Mouse (Mus musculus): ENCODE measurements at regions not wholly inside any gene's neighbourhood (a gene's known extent, or its start where the extent isn't known, plus 50 kb on each side); places are given as distances from the start of the nearest gene placed in this dataset.
A peak's percentile ranks its signal among the peaks of the same experiment; 100 is the strongest.

DNA sequence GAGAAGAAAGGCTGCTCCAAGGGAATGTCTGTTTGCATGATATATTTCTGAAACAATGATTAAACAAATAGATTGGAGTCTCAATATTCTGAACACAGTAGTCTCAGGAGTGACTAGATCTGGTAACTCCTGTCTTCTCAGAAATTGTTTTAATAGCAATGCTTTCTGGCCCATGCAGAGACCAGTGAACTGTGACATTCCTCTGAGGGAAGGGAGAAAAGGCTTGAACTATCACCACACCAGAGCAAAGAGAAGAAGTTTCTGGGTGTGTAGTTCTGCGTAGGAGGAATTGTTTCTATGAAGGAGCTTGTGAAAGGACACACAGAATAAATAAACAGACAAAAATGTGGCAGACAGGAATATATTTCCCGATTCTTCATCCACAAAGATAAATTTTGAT is 277.1 kb downstream of the Osr1 start:
- DNase-seq (ENCODE audit: low spot score): no peak

DNA sequence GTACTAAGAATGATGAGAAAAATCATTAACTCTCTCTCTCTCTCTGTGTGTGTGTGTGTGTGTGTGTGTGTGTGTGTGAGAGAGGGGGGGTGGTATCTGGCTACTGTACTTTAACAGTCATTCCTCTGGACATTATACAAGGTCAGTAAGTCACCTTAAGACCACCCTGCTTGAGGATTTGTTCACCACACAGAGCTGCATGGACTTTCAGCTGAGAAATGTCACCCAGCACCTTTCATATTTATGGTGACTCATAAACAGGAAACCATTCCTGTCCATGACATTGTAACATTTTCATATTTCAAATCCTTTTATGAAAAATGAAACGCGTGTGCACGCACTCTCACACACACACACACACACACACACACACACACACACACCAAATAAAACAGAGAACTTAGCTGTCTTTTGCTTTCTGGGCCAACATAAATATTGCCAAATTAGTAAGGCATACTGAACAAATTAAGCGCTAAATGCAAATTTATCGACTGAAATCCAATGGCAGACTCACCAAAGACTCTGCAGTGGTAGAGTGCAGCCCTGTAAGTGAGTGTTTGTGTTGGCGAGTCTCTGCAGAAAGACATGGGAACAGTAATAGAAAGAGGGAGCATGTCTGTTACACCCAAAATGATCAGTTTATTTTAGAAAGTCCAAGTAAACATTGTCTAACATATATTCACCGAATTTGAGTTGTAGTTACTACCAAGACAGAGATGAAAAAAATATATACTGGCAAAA is 277.7 kb downstream of the Osr1 start:
- no peak for DNase-seq (ENCODE audit: low spot score)

DNA sequence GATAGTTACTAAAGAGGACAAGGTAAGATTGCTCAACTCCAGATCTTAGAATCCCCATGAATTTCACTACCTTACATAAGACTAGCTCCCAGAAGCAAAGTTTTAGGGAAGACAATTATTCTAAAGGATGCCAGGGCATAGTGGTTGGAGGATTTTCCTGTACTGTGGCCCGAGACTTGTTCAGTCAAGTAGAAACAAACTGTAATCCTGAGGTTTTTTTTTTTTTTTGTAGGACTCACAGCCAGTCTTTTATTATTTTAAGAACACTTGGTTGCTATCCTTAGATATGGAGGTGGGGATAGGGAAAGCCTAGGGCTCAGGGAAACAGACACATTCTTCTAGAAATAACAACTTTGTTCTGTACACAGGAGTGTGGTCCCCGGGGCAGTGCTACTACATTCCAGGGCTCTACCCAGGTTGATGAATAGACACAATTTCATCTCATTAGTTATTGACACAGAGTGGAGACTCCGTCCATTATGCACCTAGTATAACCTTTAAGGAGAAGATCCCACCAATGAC is 285.6 kb downstream of the Osr1 start:
- DNase-seq (ENCODE audit: low spot score): no peak

DNA sequence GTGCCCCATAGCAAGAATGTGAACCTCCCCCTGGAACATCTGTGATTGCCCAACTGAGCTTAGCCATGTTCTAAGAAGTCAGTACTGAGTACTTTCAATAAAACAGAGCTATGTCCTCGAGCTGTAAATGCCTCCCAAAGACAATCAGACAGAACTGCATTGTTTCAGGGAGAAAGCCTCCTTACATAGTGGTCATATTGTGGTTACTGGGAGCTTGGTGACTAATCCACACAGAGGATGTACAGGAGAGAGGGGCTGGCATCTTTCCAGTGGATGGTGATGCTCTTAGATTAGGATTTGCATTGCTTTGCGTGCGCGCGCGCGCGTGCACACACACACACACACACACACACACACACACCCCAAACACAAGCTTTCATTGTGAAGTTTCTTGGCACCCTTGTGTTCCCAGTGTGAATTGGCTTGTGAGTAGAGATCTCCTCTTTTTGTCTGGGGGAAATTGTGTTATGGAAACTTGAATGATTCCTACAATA is 286.3 kb downstream of the Osr1 start:
- no peak for DNase-seq (ENCODE audit: low spot score)

DNA sequence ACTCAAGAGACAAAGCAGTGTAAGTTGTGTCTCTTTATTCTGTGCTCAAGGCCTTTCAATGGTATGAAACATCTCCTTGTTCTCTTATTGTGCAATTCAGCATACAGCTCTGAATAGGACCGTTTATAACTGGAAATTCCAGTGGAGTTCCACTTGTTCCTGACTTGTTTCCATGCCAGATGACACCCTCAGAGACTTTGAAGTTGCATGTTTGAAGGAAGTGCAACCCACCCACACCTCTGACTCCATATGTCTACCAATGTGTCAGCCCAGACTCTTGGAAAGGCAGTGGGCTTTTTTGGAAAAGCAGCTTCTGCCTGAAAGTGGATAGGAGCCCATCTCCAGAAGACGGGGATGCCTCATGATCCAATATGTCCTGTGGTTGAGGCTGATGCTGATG is 288.1 kb downstream of the Osr1 start:
- no peak for DNase-seq (ENCODE audit: low spot score)

DNA sequence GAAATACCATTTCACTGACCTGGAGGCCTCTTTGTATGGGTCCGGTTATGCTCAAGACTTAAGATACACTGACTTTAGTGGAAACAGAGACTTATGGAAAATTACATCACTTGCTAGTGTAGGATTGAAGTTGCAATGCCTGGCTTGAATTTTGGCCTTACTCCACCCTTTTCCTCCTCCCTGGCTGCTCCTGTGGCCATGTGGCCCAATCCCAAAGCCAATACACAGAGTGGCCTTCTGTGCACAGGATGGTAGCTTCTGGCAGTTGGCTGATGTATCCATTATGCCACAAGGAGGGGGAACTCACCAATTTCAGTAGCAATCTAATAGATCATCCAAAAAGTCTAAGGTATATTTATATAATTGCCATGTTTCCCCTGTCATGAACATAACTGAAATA is 292.4 kb downstream of the Osr1 start:
- no peak for DNase-seq (ENCODE audit: low spot score)

DNA sequence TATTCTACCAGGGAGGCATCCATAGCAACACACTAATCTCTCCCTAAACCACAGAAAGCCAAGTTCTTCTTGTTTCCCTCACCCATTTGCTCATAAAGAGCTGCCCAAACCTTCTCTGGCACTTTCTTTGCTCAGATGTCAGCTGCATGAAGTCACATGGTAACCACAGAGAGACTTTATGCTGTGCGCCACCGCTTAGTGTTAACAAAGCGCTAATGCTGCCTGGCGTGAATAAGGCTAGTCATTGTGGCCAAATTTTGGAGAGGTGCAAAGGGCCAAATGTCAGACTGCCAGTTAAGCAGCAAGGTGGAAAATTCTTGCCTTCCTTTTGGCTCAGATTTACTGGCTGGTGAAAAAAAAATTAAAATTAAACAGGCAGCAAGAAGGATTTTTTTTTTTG is 302.3 kb downstream of the Osr1 start:
- no peak for DNase-seq (ENCODE audit: low spot score)

DNA sequence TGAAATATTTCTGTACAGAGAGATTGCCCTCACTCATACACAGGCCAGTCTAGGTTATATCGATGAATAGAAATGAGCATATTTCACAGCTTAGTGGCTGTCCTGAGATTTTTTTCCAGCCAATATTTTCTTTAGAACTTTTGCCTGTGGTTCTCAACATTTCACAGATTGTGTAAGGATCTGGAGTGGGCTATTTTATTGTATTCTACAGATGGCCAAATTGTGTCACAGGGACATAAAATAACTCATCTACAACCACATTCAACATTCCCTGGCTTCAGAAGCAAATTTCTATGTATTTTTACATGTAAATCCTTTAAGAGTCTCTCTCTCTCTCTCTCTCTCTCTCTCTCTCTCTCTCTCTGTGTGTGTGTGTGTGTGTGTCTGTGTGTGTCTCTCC is 303.3 kb downstream of the Osr1 start:
- no peak for DNase-seq (ENCODE audit: low spot score)

DNA sequence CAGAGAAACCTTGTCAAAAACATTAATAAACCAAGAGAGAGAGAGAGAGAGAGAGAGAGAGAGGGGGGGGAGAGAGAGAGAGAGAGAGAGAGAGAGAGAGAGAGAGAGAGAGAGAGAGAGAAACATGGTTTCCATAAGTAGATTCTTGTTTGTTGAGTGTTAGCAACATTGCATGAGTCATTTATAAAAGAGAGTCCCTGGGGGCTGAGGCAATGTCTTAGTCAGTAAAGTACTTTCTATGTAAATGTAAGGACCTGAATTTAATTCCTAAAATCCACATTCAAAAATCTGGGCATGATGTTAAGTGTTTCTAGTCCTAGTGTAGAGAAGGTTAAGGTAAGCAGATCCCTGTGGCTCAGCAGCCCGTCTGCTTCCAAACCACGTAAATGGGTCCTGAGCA is 304.9 kb downstream of the Osr1 start:
- no peak for DNase-seq (ENCODE audit: low spot score)

DNA sequence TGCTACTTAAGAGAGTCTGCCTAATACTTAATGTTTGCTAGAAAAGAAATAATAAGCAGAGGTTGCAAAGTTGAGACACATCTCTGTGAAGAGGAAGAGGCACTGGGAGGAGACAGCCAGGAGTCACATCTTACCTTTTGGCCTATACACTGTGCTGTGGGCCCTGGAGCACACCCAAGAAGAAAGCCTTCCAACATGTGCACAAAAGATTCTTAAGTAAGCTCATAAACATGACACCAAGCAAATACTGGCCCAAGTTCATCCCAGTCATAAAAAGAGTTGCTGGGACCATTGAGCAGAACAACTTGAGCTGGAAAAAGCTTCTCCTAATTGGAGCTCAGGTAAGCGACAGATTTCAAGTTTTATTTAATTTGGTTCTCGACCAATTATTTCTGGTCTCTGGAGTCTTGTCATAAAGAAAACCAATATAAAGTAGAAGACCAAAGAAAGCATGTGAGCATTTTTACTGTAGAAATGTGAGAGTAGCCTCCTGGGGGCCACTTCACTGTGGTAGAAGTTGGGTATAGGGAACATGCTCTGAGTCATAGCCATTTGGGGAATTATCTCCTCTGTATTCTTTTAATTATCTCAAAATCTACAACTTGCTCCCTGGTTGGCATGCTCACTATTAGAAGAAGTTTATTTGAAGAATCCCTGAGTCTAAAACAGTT is 312.2 kb downstream of the Osr1 start:
- no peak for DNase-seq (ENCODE audit: low spot score)

DNA sequence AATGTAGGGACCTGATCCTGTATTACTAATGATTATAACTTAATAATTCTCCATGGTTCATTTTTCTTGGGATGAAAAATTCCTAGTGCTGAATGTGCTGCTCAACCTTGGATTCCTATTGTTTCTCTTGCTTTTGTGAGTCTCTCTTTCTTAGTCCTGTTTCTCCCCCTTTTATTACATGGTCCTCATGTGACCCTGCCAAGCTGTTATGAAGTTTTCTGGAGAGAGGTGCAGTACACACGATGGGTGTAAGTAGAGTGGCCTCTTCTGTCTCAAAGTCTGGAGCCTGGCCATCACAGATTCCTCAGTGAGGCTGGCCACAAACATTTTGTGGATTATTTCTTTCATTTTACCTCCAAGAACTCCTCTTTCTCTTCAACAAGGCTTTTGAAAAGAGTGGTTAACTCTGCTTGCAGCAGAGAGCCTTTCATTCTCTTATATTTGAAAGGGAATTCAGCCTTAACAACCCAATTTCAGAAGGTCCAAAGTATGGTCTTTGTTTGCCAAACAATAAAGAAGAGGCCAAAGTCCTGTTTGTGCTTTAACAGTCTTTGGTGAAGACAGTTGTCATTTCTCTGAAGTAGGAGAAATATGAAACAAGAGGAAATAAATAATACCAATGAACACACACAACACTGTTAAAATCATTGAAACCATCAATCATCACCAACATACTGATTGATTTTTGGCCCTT is 313.3 kb downstream of the Osr1 start:
- no peak for DNase-seq (ENCODE audit: low spot score)

DNA sequence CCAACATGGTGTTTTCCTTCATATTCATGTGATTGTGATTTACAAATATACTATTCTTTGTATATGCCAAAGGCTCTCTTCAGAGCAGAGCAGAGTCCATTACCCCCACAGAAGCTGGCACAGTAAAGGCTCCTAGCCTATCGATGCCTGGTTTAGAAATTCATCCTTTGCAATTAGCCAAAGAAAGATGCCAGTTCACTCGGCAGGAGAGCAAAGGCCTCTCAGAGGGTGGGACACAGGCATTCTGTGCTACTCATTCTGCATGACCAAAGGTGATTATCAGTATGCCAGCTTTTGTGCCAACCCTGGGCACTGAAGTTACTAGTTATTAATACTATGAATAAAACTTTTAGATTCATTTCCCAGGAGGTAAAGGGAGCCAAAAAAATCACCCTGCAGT is 324.6 kb downstream of the Osr1 start:
- DNase-seq (ENCODE audit: low spot score): no peak

DNA sequence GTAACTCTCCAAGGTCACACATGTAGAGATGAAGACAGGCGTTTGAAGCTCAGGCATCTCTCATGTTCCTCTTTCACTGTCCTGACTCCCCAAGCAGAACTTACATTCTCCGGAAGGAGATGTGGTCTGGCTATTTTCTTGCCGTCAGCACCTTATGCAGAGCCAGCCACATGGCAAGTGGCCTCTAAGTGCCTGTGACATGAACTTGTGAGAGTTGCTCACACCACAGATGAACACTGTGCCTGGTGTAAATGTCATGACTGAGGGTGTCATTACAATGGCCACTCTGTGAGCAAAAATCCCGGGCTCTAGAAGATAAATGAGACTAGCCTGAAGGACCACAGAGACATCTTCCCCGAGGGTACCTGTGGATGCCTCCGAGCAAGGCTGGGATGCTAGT is 328.1 kb downstream of the Osr1 start:
- DNase-seq (ENCODE audit: low spot score): no peak

DNA sequence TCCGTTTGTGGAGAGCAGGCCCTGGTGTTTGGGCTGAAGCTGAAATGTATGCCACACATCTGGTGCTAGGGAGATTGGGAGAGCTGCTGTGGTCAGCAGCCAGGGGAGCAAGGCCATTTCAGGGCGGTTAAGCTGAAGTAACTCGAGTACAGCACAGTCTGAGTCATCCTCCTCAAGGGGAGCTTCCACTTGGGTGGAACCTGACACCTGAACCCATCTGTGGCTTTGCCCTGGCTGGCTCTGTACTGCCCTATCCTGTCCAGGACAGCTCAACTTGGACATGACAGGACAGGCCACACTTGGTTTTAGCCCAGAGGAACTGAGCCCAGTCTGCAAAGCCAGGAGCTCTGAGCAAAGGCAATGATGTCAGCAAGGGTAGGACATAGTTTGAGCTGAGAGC is 328.5 kb downstream of the Osr1 start:
- DNase-seq (ENCODE audit: low spot score): no peak

DNA sequence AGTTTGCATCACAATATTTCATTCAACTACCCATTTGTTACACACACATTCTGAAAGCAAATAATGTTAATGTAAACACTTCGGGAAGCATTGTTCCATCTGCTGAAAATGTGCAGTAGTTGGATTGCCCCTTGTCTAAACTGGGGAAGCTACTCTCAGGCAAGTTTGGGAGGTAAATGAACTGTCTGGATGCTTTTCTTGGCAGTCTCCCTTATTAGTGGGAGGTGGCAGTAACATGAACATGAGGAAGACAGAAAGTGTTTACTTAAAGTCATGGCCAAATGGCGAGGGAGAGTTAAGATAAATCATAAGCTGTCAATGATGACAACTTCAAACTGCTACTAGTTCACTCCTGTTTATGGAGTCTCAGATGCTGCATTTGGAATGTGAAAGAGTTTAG is 332.0 kb downstream of the Osr1 start:
- DNase-seq (ENCODE audit: low spot score): no peak

DNA sequence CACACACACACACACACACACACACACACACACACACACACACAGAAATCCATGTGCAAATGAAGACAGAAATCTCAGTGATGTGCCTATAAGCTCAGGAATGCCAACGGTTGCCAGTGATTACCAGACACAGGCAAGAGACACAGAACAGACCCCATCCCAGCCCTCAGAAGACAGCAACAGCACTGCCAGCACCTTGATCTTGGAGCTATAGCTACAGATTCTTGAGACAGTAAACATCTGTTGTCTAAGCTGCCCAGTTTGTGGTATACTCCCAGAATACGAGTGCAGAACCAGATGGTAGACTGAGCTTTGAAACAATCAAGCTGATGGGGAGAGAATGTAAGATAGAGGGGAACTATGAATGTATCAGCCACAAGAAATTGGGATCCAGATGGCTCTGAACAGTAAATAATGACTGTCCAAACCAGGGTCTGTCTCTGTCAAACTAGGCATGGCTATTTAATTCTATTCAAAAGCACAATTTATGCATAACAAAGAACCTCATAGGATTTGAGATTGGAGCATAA is 333.9 kb downstream of the Osr1 start:
- DNase-seq (ENCODE audit: low spot score): no peak

DNA sequence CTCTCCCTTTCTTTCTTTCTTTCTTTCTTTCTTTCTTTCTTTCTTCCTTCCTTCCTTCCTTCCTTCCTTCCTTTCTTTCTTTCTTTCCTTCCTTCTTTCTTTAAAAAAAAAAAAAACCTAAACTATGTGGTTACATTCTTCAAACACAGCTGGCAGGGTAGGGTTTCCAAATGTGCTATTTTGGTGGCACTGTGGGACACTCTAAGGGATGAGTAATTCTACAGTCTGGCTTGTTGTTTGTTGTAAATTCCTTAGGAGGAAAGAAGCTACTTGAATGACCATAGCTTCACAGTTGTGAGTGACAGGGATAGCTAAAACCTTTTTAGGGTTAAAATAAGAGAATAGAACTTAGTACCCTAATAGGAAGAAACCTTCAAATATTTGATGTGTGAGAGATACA is 342.4 kb downstream of the Osr1 start:
- no peak for DNase-seq (ENCODE audit: low spot score)

DNA sequence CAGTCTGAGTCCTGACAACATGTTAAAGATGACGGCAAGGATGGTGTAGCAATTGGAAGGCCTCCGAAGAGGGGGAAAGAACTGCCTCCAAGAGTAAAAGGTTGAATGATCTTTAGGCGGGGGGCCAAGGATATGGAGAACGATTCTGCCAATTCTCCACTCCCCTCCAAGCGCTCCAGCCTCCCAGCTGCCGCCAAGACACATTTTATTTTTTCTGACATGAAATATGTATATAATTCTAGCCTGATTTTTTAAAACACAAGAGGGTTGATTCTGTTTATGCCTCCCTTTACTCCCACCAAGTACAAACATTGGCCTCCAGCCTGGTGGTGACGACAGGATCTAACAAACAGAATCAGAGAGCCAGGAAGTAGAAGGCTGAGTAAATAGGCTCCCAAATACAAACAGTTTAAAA is 345.8 kb downstream of the Osr1 start:
- peak; percentile 50 for DNase-seq (ENCODE audit: low spot score)

DNA sequence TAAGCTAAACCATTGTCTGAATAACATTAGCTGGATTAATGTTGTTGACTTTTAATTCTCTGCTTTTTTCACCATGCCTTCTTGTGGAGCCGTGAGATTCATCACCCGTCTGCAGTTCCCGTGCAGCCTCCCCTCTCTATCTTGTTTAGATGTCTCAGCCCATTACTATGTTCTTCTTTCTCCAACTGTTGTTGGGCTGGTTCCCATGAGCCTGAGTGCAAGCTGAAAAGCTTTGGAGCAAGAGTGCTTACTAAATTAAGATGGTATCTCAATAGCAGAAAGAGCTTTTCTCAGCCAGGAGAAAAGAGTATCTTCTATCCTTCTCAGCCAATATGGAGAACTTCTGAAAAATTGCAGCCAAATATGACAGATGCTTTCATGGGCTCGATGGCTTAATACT is 348.1 kb downstream of the Osr1 start:
- DNase-seq (ENCODE audit: low spot score): no peak

DNA sequence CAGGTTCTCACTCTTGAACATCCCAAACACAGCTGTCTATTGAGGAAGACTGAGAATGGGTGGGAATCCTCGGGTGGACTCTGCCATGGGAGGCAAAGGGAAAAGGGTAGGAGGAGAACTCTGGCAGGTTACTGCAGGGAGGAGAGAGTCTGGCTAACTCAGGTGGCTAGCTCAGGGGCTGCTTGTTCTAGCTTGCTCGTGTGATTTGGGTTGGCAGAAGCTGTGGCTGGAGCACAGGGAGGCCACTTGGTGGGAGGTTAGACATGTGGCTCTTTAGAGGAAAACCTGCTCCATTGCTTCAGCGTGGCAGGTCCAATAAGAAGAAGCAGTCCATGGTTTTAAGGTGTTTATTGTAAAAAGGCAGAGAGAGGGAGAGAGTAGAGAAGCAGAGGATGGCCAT is 349.1 kb downstream of the Osr1 start:
- no peak for DNase-seq (ENCODE audit: low spot score)

DNA sequence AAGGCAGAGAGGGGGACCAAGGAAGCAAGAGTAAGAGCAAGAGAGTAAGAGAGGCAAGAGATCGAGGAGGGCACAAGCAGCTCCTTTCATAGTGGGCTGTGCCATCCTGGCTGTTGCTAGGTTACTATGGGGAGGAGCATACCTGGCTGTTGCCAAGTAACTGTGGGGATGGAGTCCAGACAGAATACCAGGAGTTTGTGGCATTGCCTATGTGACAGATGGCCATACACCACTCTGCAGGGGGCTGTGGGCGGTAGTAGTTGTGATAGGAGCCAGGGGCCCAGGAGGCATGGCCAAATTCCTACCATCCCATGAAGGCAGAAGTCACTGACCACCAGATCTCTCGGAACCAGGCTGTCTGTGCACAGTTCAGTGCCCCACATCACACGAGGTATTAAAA is 349.5 kb downstream of the Osr1 start:
- DNase-seq (ENCODE audit: low spot score): no peak

DNA sequence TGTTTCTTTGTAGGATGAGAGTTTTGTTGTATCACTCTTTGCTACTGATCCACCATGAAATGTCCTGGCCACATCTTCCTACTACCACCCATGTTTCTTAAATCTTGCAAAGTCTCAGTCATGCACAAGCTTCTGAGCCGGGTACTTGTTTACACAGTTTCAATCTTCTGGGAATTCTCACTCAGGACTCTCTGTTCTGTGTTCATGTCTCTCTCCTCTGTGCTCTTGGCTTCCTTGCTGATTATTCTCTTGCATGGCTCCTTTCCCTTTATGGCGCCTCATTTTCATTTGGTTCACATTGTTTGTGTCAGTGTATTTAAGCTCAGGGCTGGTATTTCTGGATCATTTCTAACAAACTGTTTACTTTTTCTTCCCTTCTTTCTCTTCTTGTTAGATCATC is 350.5 kb downstream of the Osr1 start:
- no peak for DNase-seq (ENCODE audit: low spot score)

Measured in ovary, adult 18-20 months (tissue).